Mouse (Mus musculus): Measurements from ENCODE around the gene Tbc1d25. TPM values are rescaled to one million over a fixed set of nuclear protein-coding genes. Genes with fewer than 3 reads are reported as not detected.

Gene Tbc1d25
- 10 to 100 TPM in 1 of 26 experiments, 1 to 10 TPM in 25; 1.9 to 11.3 (median 5.8) TPM for total RNA-seq (2018; cell fraction: chromatin; rRNA removed)
- 1 to 10 TPM; 2.9 to 8.0 (median 6.3) TPM for total RNA-seq (2018; cell fraction: cytosol; rRNA removed)
- 10 to 100 TPM in 5 of 26 experiments, 1 to 10 TPM in 21; 4.0 to 12.5 (median 7.7) TPM for total RNA-seq (2018; cell fraction: nucleus; rRNA removed)
- polyA plus RNA-seq (2018): 5.8 to 6.8 TPM (median 6.5 TPM) in 3 replicates

DNA sequence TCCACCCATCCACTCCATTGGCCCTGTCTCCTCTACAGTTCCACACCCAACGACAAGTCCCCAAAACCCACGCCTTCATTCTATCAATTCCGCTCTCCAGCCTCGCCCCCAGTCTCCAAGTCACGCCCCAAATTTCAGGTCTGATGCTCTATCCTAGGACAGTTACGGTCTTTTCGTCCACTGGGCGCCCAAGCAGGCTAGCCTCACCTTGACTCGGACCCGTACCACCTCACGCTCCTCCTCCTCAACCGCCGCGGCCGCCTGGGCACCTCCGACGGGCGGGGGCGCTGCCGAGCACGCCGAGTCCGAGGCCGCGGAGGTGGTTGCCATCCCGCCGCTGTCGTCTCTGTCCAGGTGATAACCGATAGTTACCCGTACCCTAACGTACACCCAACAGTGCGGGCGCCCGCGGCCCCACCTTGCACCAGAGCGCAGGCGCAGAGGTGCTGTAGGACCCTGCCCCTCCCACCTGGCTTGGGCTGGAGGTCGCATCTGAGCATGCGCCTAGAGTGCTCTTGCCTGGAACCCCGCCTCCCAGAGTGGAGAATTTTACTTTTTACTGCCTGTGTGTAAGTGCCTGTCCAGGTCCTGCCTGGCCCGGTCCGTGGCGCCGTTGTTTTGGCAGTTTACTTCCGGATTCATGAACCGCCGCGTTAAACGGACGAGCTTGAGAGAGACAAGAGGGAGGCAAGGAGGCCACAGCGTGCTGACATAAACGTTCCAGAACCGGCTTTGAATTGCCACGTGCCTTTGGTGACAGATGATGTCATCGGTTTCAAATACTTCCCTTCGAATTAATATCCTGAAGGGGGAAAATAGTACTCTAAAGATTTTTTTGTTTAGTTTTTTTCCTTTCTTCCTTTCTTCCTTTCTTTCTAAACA lies at the start of gene Tbc1d25:
Gene Tbc1d25, minus strand, starts transcription at position 678 of the 882 bp plus-strand sequence.
- no peaks in the 10 kb centered on the region for H3K36me3 ChIP-seq (ENCODE audit: inconsistent target)
- peak within 1 kb of the TSS; percentile 49 for H3K27ac ChIP-seq
- peak within 1 kb of the TSS; percentile 59 for H3K4me3 ChIP-seq (ENCODE audit: inconsistent target)
- peaks cover 7% of the 10 kb centered on the region; the same call in 1 of the 2 replicates for H3K79me2 ChIP-seq (ENCODE audit: inconsistent target)
- WGBS (ENCODE audit: missing documents): 13% methylated on average over 52 of the region's 56 CpGs

DNA sequence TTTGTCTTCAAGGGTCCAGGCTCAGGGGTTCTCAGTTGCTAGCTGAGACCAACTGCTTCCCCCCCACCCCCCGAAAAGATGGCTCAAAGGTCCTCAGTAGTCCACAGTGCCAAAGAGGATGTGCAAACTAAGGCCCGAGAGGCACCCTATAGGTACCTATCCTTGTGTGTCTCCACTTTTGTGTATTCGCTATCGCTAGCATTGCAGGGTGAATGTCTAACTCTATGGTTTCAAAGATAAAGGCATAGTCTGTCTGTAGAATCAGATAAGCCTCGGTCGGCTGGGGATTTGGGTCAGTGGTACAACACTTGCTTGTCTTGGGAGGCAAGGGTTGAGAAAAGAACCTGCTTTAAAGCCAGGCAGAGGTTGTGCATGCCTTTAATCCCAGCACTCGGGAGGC lies 47.5 kb upstream of the Tbc1d25 start:
- Histone ChIP-seq H3K36me3 (ENCODE audit: inconsistent target) (no peaks in the 10 kb centered on the region), H3K27ac (no peak overlapping the region), H3K79me2 (ENCODE audit: inconsistent target) (no peaks in the 10 kb centered on the region), H3K4me3 (ENCODE audit: inconsistent target) (no peak overlapping the region)
- 89% methylated on average over 4 of the region's 7 CpGs for WGBS (ENCODE audit: missing documents)

DNA sequence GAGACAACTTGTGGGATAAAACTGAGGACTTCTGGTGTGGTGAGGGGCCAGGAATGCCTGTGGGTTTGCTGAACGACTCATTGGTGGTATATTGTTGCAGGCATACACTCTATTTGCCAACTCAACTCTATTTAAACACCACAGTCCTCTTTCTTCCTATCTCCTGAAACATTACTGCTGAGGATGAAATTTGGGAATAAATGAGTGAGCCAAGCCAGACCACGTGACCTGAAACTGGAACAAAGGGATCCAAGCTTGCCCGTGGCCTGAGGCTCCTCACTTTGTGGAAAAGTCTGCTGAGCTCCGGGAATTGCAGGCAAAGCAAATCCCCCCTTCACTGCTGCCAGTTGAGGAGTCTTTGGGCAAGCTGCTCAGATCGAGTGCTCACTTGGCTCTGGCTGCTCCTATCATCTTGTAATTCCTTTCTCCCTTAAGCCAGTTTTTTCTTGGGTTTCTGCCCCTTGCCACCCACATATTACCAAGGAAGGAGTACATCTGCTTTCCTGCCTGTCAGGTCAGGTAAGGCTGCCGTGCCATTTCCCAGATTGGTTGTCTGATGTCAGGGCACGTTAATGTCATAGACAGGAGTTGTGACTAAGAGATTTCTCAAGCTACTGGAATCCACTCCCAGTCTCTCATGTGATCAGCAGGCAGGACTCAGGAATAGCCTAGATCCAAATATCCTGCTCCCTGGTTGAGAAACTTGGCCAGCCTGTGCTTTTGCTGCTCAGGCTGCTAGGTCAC lies 46.9 kb upstream of the Tbc1d25 start:
- Histone ChIP-seq H3K4me3 (ENCODE audit: inconsistent target) (no peak overlapping the region), H3K36me3 (ENCODE audit: inconsistent target) (no peaks in the 10 kb centered on the region), H3K27ac (no peak overlapping the region), H3K79me2 (ENCODE audit: inconsistent target) (no peaks in the 10 kb centered on the region)
- 90% methylated on average over 6 of the region's 7 CpGs for WGBS (ENCODE audit: missing documents)

DNA sequence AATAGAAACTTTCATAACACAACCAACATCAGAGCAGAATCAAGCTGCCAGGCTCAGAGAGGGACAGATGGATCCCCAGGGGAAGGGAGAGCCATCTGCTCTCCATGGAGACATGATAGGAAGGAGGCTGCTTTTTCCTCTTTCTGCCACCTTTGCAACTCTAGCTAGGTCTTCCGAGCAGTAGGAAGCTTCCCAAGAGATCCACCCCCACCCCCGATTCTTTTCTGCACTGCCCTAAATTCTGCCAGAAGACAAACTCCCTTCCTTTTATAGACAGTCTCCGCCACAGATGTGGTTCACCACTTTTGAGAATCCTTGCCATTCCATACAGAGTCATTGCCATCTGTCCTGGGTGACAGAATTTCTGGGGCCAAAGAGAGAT lies 46.3 kb upstream of the Tbc1d25 start:
- Histone ChIP-seq H3K4me3 (ENCODE audit: inconsistent target) (no peak overlapping the region), H3K79me2 (ENCODE audit: inconsistent target) (no peaks in the 10 kb centered on the region), H3K27ac (no peak overlapping the region), H3K36me3 (ENCODE audit: inconsistent target) (no peaks in the 10 kb centered on the region)
- WGBS (ENCODE audit: missing documents): 85% methylated on average over 3 of the region's 3 CpGs

DNA sequence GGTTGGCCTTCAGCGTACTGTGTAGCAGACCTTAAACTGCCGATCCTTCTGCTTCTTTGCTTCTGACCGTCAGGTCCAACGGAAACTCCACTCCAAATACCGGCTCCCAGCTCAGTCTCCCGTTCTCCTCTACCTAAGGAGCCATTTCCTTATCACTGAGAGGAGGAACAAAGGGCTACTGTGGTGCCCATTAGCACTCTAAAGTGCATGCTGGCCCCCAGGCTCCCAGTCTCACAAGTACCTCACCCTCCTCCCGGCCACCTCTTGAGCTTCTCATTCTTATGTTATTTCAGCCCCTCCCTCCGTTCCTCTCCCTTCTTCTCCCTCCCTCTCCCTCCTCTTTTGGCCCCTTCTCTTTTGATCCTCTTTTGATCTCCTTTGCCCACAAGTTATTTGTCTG lies 43.7 kb upstream of the Tbc1d25 start:
- H3K79me2 ChIP-seq (ENCODE audit: inconsistent target): no peaks in the 10 kb centered on the region
- H3K4me3 ChIP-seq (ENCODE audit: inconsistent target): no peak overlapping the region
- 86% methylated on average over 8 of the region's 8 CpGs for WGBS (ENCODE audit: missing documents)
- H3K27ac ChIP-seq: no peak overlapping the region
- H3K36me3 ChIP-seq (ENCODE audit: inconsistent target): no peaks in the 10 kb centered on the region

DNA sequence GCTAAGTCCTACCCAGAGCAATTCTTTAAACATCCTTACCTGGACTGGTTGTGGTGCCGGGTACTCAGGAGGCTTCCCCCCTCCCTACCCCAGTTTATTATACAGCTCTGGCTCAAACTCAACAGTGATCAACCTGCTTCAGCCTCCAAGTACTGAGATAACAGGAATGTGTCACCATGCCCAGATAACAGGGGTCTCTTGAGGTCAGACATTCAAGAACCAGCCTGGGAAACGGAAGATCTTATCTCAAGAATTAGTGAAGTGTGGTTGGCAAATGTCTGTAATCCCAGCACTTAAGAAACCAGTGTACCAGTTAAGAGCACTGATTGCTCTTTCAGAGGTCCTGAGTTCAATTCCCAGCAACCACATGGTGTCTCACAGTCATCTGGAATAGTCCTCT lies 42.1 kb upstream of the Tbc1d25 start:
- Histone ChIP-seq H3K79me2 (ENCODE audit: inconsistent target) (no peaks in the 10 kb centered on the region), H3K4me3 (ENCODE audit: inconsistent target) (no peak overlapping the region), H3K36me3 (ENCODE audit: inconsistent target) (no peaks in the 10 kb centered on the region), H3K27ac (no peak overlapping the region)
- WGBS (ENCODE audit: missing documents): 92% methylated on average over 2 of the region's 2 CpGs

DNA sequence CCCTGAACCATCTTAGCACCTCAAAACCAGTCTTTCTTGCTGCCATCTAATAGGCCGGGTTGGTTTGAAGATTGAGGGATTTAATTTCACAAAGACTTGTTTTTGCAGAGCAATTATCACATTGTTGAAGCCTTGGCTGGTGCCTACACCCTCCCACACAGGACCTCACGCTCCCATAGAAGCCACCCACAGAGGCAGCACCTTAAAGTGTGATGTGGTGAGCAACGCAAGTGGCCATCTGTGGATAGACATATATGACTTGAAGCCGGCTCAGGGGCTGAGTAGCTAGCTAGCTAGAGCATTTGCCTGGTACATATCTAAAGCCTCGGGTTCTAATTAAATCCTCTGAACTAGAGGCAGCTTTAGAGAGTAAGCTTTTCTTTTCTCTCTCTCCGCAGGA lies 41.4 kb upstream of the Tbc1d25 start:
- Histone ChIP-seq H3K36me3 (ENCODE audit: inconsistent target) (no peaks in the 10 kb centered on the region), H3K4me3 (ENCODE audit: inconsistent target) (no peak overlapping the region), H3K27ac (no peak overlapping the region), H3K79me2 (ENCODE audit: inconsistent target) (no peaks in the 10 kb centered on the region)
- 87% methylated on average over 6 of the region's 6 CpGs for WGBS (ENCODE audit: missing documents)

DNA sequence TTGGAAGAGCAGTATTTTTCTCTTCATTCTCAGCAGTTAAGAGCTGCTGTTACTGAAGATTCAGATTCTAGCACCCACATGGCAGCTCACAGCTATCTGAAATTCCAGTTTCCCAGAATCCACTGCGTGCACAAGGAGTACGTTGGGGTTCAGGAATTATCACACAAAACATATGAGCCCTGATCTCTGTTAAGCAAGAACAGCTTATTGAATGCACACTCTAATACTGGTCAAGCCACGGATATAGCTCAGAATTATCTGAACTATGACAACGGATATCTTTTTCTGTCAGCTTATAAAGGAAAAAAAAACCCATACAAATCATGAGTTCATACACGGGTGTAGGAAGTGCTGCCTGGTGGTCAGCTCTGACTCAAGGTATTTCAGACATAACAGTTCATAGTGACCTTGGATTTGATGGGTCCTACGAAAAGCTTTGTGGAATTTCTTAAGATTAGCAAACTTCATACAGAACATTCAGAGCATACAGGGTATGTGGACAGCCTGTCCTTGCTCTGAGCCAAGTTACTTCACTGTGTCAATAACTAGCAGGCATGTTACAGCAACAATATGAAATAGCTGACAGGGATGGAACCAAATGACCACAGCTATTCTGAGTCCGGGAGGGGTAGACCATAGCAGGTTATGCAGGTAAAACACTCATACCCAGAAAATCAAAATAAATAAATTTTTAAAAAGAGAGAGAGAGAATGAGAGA lies 35.7 kb upstream of the Tbc1d25 start:
- WGBS (ENCODE audit: missing documents): 77% methylated on average over 7 of the region's 7 CpGs
- H3K79me2 ChIP-seq (ENCODE audit: inconsistent target): no peaks in the 10 kb centered on the region
- no peak overlapping the region for H3K4me3 ChIP-seq (ENCODE audit: inconsistent target)
- no peaks in the 10 kb centered on the region for H3K36me3 ChIP-seq (ENCODE audit: inconsistent target)
- no peak overlapping the region for H3K27ac ChIP-seq

DNA sequence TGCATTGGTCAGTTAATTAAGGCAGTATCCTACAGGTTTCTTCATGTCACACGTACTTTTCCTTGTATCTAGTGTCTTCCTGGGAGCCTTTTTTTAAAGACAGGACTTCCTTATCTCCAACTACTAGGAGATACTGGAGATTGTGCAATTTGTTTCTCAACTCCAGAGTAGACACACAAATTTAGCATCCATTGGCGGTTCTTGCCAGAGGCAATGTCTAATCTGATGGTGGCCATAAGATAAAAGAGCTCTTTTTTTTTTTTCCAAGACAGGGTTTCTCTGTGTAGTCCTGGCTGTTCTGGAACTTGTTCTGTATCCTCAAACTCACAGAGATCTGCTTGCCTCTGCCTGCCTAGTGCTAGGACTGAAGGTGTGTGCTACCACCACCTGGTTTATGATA lies 33.7 kb upstream of the Tbc1d25 start:
- Histone ChIP-seq H3K36me3 (ENCODE audit: inconsistent target) (no peaks in the 10 kb centered on the region), H3K79me2 (ENCODE audit: inconsistent target) (no peaks in the 10 kb centered on the region)

DNA sequence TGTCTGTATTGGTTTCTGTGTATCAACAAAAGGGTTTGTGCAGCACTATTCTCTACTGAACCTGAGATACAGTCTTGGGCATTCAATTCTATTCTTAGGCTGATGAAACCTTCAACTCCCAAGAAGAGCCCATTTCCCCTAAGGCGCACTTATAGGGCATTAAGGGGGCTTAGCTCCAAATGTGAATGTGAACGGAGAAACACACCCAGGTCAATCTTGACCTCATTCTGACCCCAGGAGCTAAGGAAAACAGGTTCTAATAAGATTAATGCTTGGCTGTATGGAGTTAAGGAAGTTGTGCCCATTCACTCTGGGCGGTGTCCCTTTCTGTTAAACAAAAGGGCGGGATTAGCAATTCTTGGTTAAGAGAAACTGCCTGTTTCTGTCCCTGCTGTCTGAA lies 31.2 kb upstream of the Tbc1d25 start:
- Histone ChIP-seq H3K79me2 (ENCODE audit: inconsistent target) (no peaks in the 10 kb centered on the region), H3K4me3 (ENCODE audit: inconsistent target) (no peak overlapping the region), H3K36me3 (ENCODE audit: inconsistent target) (no peaks in the 10 kb centered on the region), H3K27ac (no peak overlapping the region)
- WGBS (ENCODE audit: missing documents): 52% methylated on average over 4 of the region's 4 CpGs

More for the DNA sequence above, 33.7 kb upstream of the Tbc1d25 start:
- no peak overlapping the region for H3K27ac ChIP-seq
- WGBS (ENCODE audit: missing documents): 59% methylated on average over 2 of the region's 2 CpGs
- H3K4me3 ChIP-seq (ENCODE audit: inconsistent target): no peak overlapping the region

DNA sequence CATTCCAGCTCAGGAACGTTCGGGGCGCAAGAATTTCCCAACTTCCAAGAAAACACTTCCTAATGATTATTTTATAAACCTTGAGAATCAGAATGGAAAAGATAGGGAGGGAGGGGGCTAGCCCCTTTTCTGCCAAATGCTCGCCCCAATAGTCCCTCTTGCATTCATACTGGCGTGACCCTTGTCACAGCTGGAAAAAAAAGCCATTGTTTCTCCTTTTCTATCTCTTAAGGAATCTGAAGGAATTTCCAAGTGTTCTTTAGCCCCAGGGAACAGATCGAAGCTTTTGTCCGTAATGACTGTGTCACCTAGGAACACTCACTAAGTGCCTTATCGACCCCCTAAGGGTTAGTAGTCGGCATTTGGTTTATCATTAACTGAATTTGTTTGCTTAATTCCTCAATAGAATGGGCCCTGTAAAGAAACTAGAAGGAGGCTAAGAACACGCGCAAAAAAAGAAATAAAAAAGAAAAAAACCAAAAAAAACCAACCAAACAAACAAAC lies 30.8 kb upstream of the Tbc1d25 start:
- WGBS (ENCODE audit: missing documents): 33% methylated on average over 7 of the region's 11 CpGs
- Histone ChIP-seq H3K79me2 (ENCODE audit: inconsistent target) (no peaks in the 10 kb centered on the region), H3K4me3 (ENCODE audit: inconsistent target) (peak overlapping the region; percentile 27), H3K27ac (no peak overlapping the region), H3K36me3 (ENCODE audit: inconsistent target) (no peaks in the 10 kb centered on the region)

DNA sequence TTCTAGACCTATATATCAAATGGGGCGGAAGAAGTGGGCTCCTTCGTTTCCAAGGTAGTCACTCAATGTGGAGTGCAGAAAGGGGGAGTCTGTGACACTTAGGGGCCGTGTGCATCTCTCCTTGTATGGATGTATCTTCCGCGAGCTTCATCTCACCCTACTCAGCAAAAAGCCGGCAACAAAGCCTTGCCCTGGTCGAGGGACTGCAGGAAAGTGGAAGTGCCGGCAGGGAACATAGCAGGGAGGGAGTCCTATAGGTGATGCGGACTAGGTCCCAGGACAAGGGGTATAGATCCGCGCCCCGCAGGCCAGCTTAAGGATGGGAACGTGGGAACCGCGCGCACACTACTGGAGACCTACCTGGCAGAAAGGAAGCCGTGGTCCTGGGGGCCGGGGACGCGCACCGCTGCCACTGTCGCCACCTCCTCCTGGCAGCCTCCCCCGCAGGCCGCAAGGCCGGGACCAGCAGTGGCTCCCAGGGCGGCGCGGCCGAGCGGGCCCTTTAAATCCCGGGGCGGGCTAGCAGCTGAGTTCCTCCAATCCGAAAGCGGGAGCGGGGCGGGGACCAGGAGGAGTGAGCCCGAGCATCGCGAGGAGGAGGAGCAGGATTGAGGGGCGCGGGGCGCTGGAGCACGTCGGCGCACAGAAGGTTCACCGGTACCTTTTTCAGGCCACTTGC lies 30.2 kb upstream of the Tbc1d25 start, which contains the start of gene Porcn:
Gene Porcn, minus strand, starts transcription at position 511 of the 679 bp plus-strand sequence.
- Histone ChIP-seq H3K36me3 (ENCODE audit: inconsistent target) (no peaks in the 10 kb centered on the region), H3K79me2 (ENCODE audit: inconsistent target) (no peaks in the 10 kb centered on the region), H3K27ac (no peak within 1 kb of the TSS), H3K4me3 (ENCODE audit: inconsistent target) (peak within 1 kb of the TSS; percentile 27)
- WGBS (ENCODE audit: missing documents): 16% methylated on average over 43 of the region's 46 CpGs

DNA sequence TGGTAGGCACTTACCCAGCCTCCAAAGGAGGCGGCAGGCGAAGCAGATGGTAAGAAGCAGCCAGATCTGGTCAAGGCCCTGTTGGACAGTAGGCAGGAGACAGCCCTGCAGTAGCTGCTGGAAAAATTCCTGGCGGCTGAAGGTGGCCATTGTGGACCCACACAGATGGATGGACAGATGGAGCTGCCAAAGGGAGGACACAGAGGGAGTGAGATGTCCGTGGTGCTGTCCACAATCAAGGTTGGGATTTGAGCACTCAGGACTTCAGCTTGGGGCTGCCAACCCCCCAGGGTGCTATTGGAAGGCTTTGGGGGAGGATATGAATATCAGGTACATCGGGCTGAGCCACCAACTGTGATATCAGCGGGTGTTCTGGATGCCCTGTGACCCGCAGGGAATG lies 29.6 kb upstream of the Tbc1d25 start:
- no peak overlapping the region for H3K27ac ChIP-seq
- H3K36me3 ChIP-seq (ENCODE audit: inconsistent target): no peaks in the 10 kb centered on the region
- no peak overlapping the region for H3K4me3 ChIP-seq (ENCODE audit: inconsistent target)
- whole genome bisulfite sequencing (ENCODE audit: missing documents): 56% methylated on average over 5 of the region's 7 CpGs
- no peaks in the 10 kb centered on the region for H3K79me2 ChIP-seq (ENCODE audit: inconsistent target)

DNA sequence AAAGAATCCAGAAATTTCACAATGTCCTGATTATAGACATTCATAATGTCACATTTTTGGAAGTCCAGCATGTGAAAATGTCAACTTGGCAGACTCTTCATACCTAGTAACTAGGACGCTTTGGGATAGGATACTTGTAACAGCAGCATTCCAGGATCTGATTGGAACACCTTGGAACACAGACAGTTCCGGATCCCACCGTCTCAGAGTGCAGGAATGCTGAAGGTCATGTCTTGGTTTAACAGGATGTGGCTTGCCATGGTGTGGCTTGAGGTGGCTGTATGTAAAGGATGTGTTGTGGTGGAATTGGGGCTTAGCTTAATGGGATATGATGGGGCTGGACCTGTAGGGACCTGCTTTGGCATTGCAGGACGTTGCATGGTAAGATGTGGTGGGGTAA lies 29.1 kb upstream of the Tbc1d25 start:
- 76% methylated on average over 4 of the region's 4 CpGs for WGBS (ENCODE audit: missing documents)
- H3K4me3 ChIP-seq (ENCODE audit: inconsistent target): no peak overlapping the region
- no peak overlapping the region for H3K27ac ChIP-seq
- H3K36me3 ChIP-seq (ENCODE audit: inconsistent target): no peaks in the 10 kb centered on the region
- H3K79me2 ChIP-seq (ENCODE audit: inconsistent target): no peaks in the 10 kb centered on the region

Data from macrophage (primary cell).